Mouse (Mus musculus): ENCODE data around the gene Cat.

DNA sequence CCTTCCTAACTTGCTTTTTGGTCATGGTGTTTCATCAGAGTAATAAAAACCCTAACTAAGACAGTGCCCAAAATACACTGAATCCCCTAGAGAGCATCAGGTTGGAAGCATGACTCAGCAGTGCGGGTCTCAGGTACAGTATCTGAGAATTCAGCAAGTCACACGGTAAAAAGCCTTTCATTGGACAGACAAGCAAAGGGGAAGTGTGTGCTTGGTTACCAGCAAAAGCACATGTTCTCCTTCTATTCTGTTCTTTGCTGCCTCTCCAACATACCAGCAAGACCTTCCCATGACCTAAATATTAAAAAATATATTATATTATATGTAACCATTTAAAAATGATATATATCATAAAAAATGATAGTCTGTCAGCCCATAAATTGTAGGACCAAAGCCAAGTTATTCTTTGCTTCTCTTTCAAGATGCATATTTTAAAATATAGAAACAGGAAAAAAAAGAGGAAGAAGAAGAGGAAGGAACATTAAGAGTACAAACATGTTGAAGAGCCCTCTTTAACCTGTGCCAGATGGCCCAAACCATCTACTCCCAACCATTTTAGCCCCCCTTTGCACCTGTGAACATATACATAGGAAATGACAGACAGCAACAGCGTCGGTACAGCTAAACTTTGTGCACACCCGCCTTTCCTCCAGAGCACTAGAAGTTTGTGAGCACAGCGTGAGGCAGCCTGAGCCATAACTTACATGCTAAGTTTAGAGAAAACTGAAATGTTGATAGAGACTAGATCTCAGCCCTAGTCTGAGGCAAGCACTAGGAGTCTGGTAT is 10.9 kb upstream of the Cat start:
- TF ChIP-seq CTCF (IDR thresholded peaks at IDR 0.05) = no peak
- no peak for TF ChIP-seq EP300 (IDR thresholded peaks at IDR 0.05)

Data from lung, postnatal 0 days (tissue).